Mouse (Mus musculus) spleen, adult 2 months (tissue): ENCODE measurements around the gene Lefty2. TPM values are rescaled to one million over a fixed set of nuclear protein-coding genes. Genes with fewer than 3 reads are reported as not detected.

Experiments used
- DNase-seq, 2 experiments: peaks; one replicate each; pipeline versions ENCODE4 v3.0.0 to v3.0.0-alpha.2; 2012 to 2021; ENCODE audit warnings: low spot score in 2 of 2, low read depth in 1 of 2
- H3K27ac ChIP-seq: fragments of 200-500 bp; 2 replicates; pipeline ENCODE4 v1.5.1; 2012; ENCODE audit warnings: low read length, inconsistent platforms; ENCODE audit not compliant: insufficient read depth
- H3K27me3 ChIP-seq: fragments of 200-500 bp; 2 replicates; pipeline ENCODE4 v1.6.1; 2012; ENCODE audit warnings: mild to moderate bottlenecking, moderate library complexity, low read length, inconsistent platforms; ENCODE audit not compliant: control insufficient read depth, insufficient read depth
- H3K36me3 ChIP-seq: fragments of 200-500 bp; 2 replicates; pipeline ENCODE4 v1.6.1; 2012; ENCODE audit warnings: mild to moderate bottlenecking, low read length, inconsistent platforms; ENCODE audit not compliant: control insufficient read depth, insufficient read depth
- H3K4me1 ChIP-seq: fragments of 200-500 bp; 2 replicates; pipeline ENCODE4 v1.6.1; 2011; ENCODE audit warnings: inconsistent platforms; ENCODE audit not compliant: control insufficient read depth, insufficient read depth, insufficient read length
- H3K4me3 ChIP-seq: fragments of 200-500 bp; 2 replicates; pipeline ENCODE4 v1.5.1; 2011; ENCODE audit warnings: mild to moderate bottlenecking, inconsistent platforms; ENCODE audit not compliant: insufficient read depth, insufficient read length; ENCODE audit errors: extremely low read depth
- CTCF ChIP-seq: fragments of 200-500 bp; IDR thresholded peaks from 2 replicates; pipeline ENCODE4 v1.5.1; 2011; ENCODE audit warnings: mild to moderate bottlenecking, inconsistent platforms; ENCODE audit not compliant: insufficient read depth, insufficient read length, insufficient replicate concordance; ENCODE audit errors: extremely low read depth
- POLR2A ChIP-seq: fragments of 200-500 bp; IDR thresholded peaks from 2 replicates; pipeline ENCODE4 v1.6.1; 2011; ENCODE audit warnings: low read depth, low read length, inconsistent platforms
- WGBS: fragments of 180-500 bp; shearing (Covaris S2); methylation state at CpG from one replicate; pipeline ENCODE4 v1.1.7; 2018; 5-methylcytosine and 5-hydroxymethylcytosine counted together
- polyA plus RNA-seq: library from polyadenylated mRNA; depleted of rRNA; stranded (reverse); fragments of >200 nt; gene quantifications from 2 replicates; pipeline ENCODE4 v1.2.3, GENCODE M21; 2012

The Lefty2 gene
- polyA plus RNA-seq, 1 experiment: not detected

- DNase-seq: no peak
- Histone ChIP-seq H3K36me3 (no peaks in the 10 kb centered on the region), H3K4me1 (peaks cover 21% of the 10 kb centered on the region), H3K27me3 (no peaks in the 10 kb centered on the region), H3K4me3 (peak overlapping the region; percentile 94), H3K27ac (peak overlapping the region; percentile 87)
- no peak for TF ChIP-seq POLR2A
- no peak for TF ChIP-seq CTCF
- WGBS: 18% methylated on average over 18 of the region's 18 CpGs
Measured at GRCm38 (mm10) chr1:180941726-180942125, 48.8 kb downstream of the Lefty2 start.

DNA sequence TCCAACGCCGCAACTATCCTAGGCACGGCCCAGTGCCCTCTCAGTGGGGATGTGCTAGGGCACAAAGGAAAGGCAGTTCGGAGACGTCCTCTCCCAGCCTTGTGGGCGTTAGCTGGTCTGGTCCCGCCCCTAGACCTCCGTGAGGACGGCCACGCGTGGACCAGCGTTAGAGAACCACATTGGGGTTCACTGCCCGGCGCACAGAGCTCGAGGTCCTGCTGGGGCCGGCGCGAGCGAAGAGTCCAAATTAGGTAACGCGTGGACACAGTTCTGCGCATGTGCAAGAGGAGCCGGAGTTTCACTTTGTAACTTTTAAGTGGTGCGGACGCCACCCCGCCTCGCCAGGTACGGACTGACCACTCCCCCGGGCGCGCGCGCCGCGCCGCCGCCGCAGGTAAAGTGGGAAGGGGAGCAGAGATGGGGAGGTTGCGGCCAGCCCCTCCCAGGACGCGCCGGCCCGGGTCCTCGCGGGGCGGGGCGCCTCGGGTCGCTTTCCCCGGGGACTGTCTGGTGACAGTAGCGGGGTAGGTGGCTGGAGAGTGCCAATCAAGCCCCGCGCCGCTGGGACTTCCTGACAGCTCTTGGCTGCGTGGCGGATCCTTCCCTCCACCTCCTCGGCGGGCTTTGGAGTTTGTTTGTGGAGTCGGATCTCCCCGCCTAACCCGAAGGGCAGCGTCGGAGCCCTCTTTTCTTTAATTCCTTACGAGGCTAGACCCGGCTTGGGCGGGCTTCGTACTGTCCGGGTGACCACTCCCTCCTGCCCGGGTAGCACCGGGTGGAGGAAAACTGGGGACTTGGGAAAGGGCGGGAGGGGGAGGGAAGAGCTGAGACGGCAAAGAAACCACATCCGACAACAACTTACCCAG is 49.5 kb downstream of the Lefty2 start, which contains the start of gene Tmem63a:
Gene Tmem63a, plus strand, starts transcription at position 179 of the 866 bp plus-strand sequence.
- no peak for TF ChIP-seq CTCF
- TF ChIP-seq POLR2A: peak; percentile 7; the same call in 1 of the 2 replicates
- peaks cover 2% of the 10 kb centered on the region; the same call in 1 of the 2 replicates for H3K36me3 ChIP-seq
- peak; percentile 51 to 71 for DNase-seq
- WGBS: under 1% methylated on average over 73 of the region's 73 CpGs
- H3K4me1 ChIP-seq: peaks cover 21% of the 10 kb centered on the region; the same call in 1 of the 2 replicates
- H3K27ac ChIP-seq: peak within 1 kb of the TSS; percentile 87
- peak within 1 kb of the TSS; percentile 94 for H3K4me3 ChIP-seq
- H3K27me3 ChIP-seq: no peaks in the 10 kb centered on the region

DNA sequence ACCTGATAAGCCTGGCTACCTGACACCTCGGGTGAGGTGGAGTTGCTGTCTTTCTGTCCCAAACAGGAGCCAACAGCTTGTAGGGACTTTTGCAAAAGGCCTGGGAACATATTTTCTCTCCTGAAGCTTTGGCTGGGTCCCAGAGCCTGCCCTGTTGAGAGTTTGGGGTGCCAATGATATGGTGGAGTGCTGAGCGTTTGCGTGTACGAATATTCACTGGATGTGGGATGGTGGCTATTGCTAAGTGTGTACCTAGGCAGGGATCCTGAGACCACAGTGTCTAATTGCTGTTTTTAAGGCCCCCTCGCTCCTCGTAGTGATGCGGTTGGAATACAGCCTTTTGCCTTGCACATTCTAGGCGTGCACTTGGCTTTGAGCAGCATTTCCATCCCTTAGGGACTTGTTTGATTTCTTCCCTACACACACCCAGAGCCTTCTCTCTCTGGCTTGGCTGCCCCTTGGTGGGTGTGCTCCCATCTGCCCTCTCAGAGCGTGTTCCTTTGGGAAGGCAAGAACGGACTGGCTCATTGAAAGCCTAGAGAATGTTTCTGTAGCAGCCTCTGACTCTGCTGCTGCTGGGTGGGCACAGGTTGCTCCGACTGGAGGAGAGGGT is 50.2 kb downstream of the Lefty2 start:
- peaks cover 5% of the 10 kb centered on the region for H3K36me3 ChIP-seq
- no peaks in the 10 kb centered on the region for H3K27me3 ChIP-seq
- TF ChIP-seq POLR2A (no peak), CTCF (no peak)
- peak overlapping the region; percentile 94 for H3K4me3 ChIP-seq
- H3K27ac ChIP-seq: peak overlapping the region; percentile 87
- no peak for DNase-seq
- WGBS: 57% methylated on average over 11 of the region's 11 CpGs
- H3K4me1 ChIP-seq: peaks cover 21% of the 10 kb centered on the region; the same call in 1 of the 2 replicates

DNA sequence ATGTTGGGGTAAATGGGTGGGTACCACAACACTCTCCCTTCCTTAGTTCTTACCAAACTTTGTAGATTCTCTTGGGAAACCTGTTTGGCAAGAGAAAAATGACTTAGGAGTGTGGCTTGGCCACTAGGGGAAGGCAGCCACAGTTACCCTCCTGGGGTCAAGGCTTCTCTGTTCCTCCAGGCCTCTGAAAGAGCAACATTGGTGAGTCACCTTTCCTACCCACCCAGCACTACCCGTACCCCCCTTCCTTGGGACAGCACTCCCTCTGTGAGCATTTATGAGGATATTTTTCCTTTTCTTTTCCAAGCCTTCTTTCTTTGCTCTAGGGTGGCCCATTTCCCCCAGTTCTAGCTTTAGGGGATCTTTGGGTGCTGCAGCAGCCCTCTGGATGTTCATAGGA is 51.0 kb downstream of the Lefty2 start:
- TF ChIP-seq CTCF: peak; percentile 0; the same call in 1 of the 2 replicates
- no peak for TF ChIP-seq POLR2A
- H3K36me3 ChIP-seq: peaks cover 5% of the 10 kb centered on the region
- H3K27ac ChIP-seq: 0 out of 2 replicates have a peak overlapping the region, but pooled peaks have one; percentile 20
- H3K27me3 ChIP-seq: no peaks in the 10 kb centered on the region
- 68% methylated on average over 1 of the region's 1 CpGs for WGBS
- no peak overlapping the region for H3K4me3 ChIP-seq
- H3K4me1 ChIP-seq: peaks cover 21% of the 10 kb centered on the region; the same call in 1 of the 2 replicates
- DNase-seq: no peak

- Histone ChIP-seq H3K36me3 (peaks cover 12% of the 10 kb centered on the region), H3K27ac (0 out of 2 replicates have a peak overlapping the region, but pooled peaks have one; percentile 3), H3K4me1 (peaks cover 21% of the 10 kb centered on the region; the same call in 1 of the 2 replicates), H3K27me3 (no peaks in the 10 kb centered on the region), H3K4me3 (no peak overlapping the region)
- no peak for TF ChIP-seq POLR2A
- TF ChIP-seq CTCF: no peak
- no peak for DNase-seq
- WGBS: 62% methylated on average over 4 of the region's 4 CpGs
Measured at GRCm38 (mm10) chr1:180944553-180944952, 51.6 kb downstream of the Lefty2 start.

- DNase-seq: no peak
- H3K4me1 ChIP-seq: peaks cover 21% of the 10 kb centered on the region; the same call in 1 of the 2 replicates
- WGBS: 21% methylated on average over 20 of the region's 20 CpGs
Measured at GRCm38 (mm10) chr1:180945001-180945980, 52.4 kb downstream of the Lefty2 start.

More at GRCm38 (mm10) chr1:180945001-180945980, 52.4 kb downstream of the Lefty2 start:
- Histone ChIP-seq H3K4me3 (no peak overlapping the region), H3K36me3 (peaks cover 16% of the 10 kb centered on the region), H3K27me3 (no peaks in the 10 kb centered on the region), H3K27ac (no peak overlapping the region)
- TF ChIP-seq POLR2A (no peak), CTCF (no peak)
